Mouse (Mus musculus) heart, postnatal 0 days (tissue): ENCODE results near the gene Ssh2.

Experiments used
- CTCF ChIP-seq: IDR thresholded peaks from 2 replicates; pipeline ENCODE4 v1.5.1; 2016; ENCODE audit warnings: antibody characterized with exemption, control low read depth, low read depth
- EP300 ChIP-seq: IDR thresholded peaks from 2 replicates; pipeline ENCODE4 v1.6.1; 2016; ENCODE audit warnings: antibody characterized with exemption, low read depth

GRCm38 (mm10) chr11:77506941-77507340 is 290.9 kb downstream of the Ssh2 start:
- no peak for TF ChIP-seq CTCF
- TF ChIP-seq EP300: no peak
